Mouse (Mus musculus): Measurements from ENCODE around the gene Dst. TPM values are rescaled to one million over a fixed set of nuclear protein-coding genes. Genes with fewer than 3 reads are reported as not detected.
A peak's percentile ranks its signal among the peaks of the same experiment; 100 is the strongest.

Dst gene
- 9.4 and 11.9 TPM in 2 replicates for polyA plus RNA-seq (2015; fragmentation: Nextera tagmentation; extraction: Ambion mirVana)

- DNase-seq (ENCODE audit: low spot score), result no peak
These were observed at the start of gene Dst for GRCm38 (mm10) chr1:33908191-33908962. TSS of gene Dst (plus strand) at chr1:33908225.

GRCm38 (mm10) chr1:33869031-33869430 is 39.0 kb upstream of the Dst start:
- no peak for DNase-seq (ENCODE audit: low spot score)

GRCm38 (mm10) chr1:33869437-33869836 is 38.6 kb upstream of the Dst start:
- DNase-seq (ENCODE audit: low spot score), result no peak

GRCm38 (mm10) chr1:33873561-33873960 is 34.5 kb upstream of the Dst start:
- DNase-seq (ENCODE audit: low spot score), result no peak

GRCm38 (mm10) chr1:33875691-33876090 is 32.3 kb upstream of the Dst start:
- peak; percentile 28 for DNase-seq (ENCODE audit: low spot score)

- DNase-seq (ENCODE audit: low spot score), result no peak
These were observed 31.6 kb upstream of the Dst start for GRCm38 (mm10) chr1:33876416-33876815.

- no peak for DNase-seq (ENCODE audit: low spot score)
These were observed 29.9 kb upstream of the Dst start for GRCm38 (mm10) chr1:33878170-33878569.

GRCm38 (mm10) chr1:33883102-33883839 is 24.8 kb upstream of the Dst start:
- DNase-seq (ENCODE audit: low spot score), result peak; percentile 79

- DNase-seq (ENCODE audit: low spot score), result peak; percentile 46
These were observed 15.2 kb upstream of the Dst start for GRCm38 (mm10) chr1:33892784-33893183.

- DNase-seq (ENCODE audit: low spot score), result no peak
These were observed 11.9 kb upstream of the Dst start for GRCm38 (mm10) chr1:33896116-33896515.

GRCm38 (mm10) chr1:33896666-33897065 is 11.4 kb upstream of the Dst start:
- DNase-seq (ENCODE audit: low spot score), result no peak

GRCm38 (mm10) chr1:33897426-33897825 is 10.6 kb upstream of the Dst start:
- no peak for DNase-seq (ENCODE audit: low spot score)

GRCm38 (mm10) chr1:33898373-33898772 is 9.7 kb upstream of the Dst start:
- DNase-seq (ENCODE audit: low spot score), result no peak

GRCm38 (mm10) chr1:33900175-33900574 is 7.8 kb upstream of the Dst start:
- no peak for DNase-seq (ENCODE audit: low spot score)

- no peak for DNase-seq (ENCODE audit: low spot score)
These were observed 4.4 kb upstream of the Dst start for GRCm38 (mm10) chr1:33903587-33903986.

GRCm38 (mm10) chr1:33906216-33906615 is 1.8 kb upstream of the Dst start:
- DNase-seq (ENCODE audit: low spot score), result no peak

GRCm38 (mm10) chr1:33906927-33907326 is 1.1 kb upstream of the Dst start:
- DNase-seq (ENCODE audit: low spot score), result no peak

GRCm38 (mm10) chr1:33907421-33908190 is 419 bp upstream of the Dst start, which contains the start of gene Bend6:
TSS of gene Bend6 (minus strand) at chr1:33907816.
- peak; percentile 54 for DNase-seq (ENCODE audit: low spot score)

GRCm38 (mm10) chr1:33911589-33911988 is 3.6 kb downstream of the Dst start:
- DNase-seq (ENCODE audit: low spot score), result no peak

GRCm38 (mm10) chr1:33916554-33916953 is 8.5 kb downstream of the Dst start:
- DNase-seq (ENCODE audit: low spot score), result no peak

GRCm38 (mm10) chr1:33922975-33923374 is 14.9 kb downstream of the Dst start:
- DNase-seq (ENCODE audit: low spot score), result no peak

GRCm38 (mm10) chr1:33925283-33925682 is 17.3 kb downstream of the Dst start:
- no peak for DNase-seq (ENCODE audit: low spot score)

Data from thymus, postnatal 0 days (tissue).